19 mouse cellular contexts compared by ENCODE assay signal in genomic region chr5:115938999-115939398, GRCm38 (mm10).
"Had no signal": no experiment of that assay in that cellular context is flagged by ENCODE, and none has a peak within 500 bp of the region (broad histone marks: within the 10 kb centered on the region; RNA-seq: fewer than 3 reads in every experiment).

No protein-coding gene starts in this region.

- H3K9ac ChIP-seq: limb, embryonic 13.5 days; liver, embryonic 13.5 days had no signal

- H3K4me3 ChIP-seq: layer of hippocampus, adult 2 months; limb, embryonic 10.5 days; limb, embryonic 13.5 days; liver, embryonic 13.5 days had no signal

- H3K27ac ChIP-seq: layer of hippocampus, adult 2 months; limb, embryonic 10.5 days; limb, embryonic 13.5 days; liver, embryonic 13.5 days had no signal

- H3K4me1 ChIP-seq: limb, embryonic 10.5 days; limb, embryonic 13.5 days had no signal

- H3K4me2 ChIP-seq: limb, embryonic 13.5 days; liver, embryonic 13.5 days; midbrain, embryonic 11.5 days had no signal

- H3K9me3 ChIP-seq: limb, embryonic 10.5 days; limb, embryonic 13.5 days; liver, embryonic 13.5 days had no signal

- H3K27me3 ChIP-seq: limb, embryonic 13.5 days; liver, embryonic 13.5 days had no signal

- DNase-seq: kidney, adult 18-20 months; kidney, adult 9 months; kidney, postnatal 14 days; kidney, postnatal 4 days; layer of hippocampus, adult 9-11 months; layer of hippocampus, postnatal 36 days; liver; liver, embryonic 13.5 days; lung, adult 2 months; lung, postnatal 14 days; lung, postnatal 4 days; midbrain, embryonic 14.5 days; right cerebral cortex, postnatal 25 days; thymus, adult 18-20 months; thymus, postnatal 36 days had no signal
